Mouse (Mus musculus): Measurements from ENCODE around the gene Kcnd3.

DNA sequence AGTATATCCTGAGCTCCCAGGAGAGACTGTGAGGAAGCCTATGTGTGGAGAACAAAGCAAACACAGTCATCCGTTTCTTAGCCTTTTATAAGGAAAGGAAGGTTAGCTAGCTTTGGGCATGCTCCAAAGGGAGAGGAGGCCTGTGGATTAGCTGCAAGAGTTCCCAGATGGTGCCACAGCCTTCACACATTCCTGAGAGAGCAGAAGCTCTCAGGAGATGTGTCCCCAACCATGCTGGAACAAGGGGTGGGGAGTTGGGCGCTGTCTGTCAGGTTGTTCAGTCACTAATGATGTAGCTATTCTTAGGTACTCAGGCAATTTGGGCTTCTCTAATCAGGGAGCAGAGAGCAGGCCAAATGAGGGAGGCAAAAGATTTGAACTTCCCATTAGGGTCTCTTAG is 140.1 kb downstream of the Kcnd3 start:
- TF ChIP-seq CTCF (conservative IDR thresholded peaks at IDR 0.05; ENCODE audit: insufficient read depth, insufficient read length, low read depth, low read length) (no peak), POLR2A (IDR thresholded peaks at IDR 0.05; ENCODE audit: low read depth, low read length) (no peak)
